Mouse (Mus musculus) embryo, embryonic 10 days (tissue): ENCODE measurements around the gene Btbd35f10.
"Not testable (repeated sequence)": the region's sequence is repeated elsewhere in the genome, so short reads cannot be mapped to it uniquely, and the experiment has no call there.

Source experiments
- DNase-seq: peaks from one replicate; pipeline ENCODE4 v3.0.0-alpha.2; 2015; ENCODE audit warnings: low spot score

Btbd35f10 gene

GRCm38 (mm10) chrX:3752785-3753184 lies at the start of gene Btbd35f10:
Gene Btbd35f10 (minus strand): TSS chrX:3752885.
- not testable (repeated sequence) for DNase-seq
